Mouse (Mus musculus): ENCODE measurements around the gene Mdfic. TPM values are rescaled to one million over a fixed set of nuclear protein-coding genes. Genes with fewer than 3 reads are reported as not detected.

The Mdfic gene
- total and polyA plus RNA-seq, 2 experiments: 6.4 to 14.5 TPM

- Histone ChIP-seq H3K27ac (replicated peaks; ENCODE audit: insufficient read depth, low read depth, low read length) (no peak overlapping the region), H3K36me3 (ENCODE audit: control insufficient read depth, insufficient read depth, low read length) (peaks cover 9% of the 10 kb centered on the region; the same call in 1 of the 2 replicates), H3K27me3 (ENCODE audit: control insufficient read depth, insufficient read depth, low read length) (no peaks in the 10 kb centered on the region), H3K79me2 (ENCODE audit: control insufficient read depth, insufficient read depth, low read length) (no peaks in the 10 kb centered on the region; the same call in 1 of the 2 replicates), H3K9ac (ENCODE audit: low read depth, low read length) (no peak overlapping the region), H3K4me1 (ENCODE audit: control insufficient read depth, insufficient read depth, low read length) (peaks cover 7% of the 10 kb centered on the region), H3K4me3 (ENCODE audit: insufficient read depth, low read depth, low read length) (no peak overlapping the region)
- no peak for TF ChIP-seq POLR2A (IDR thresholded peaks at IDR 0.05; ENCODE audit: extremely low read depth, insufficient read depth, low read length)
- no peak for TF ChIP-seq CTCF (IDR thresholded peaks at IDR 0.05; ENCODE audit: low read depth, low read length)
- 87% methylated on average over 5 of the region's 5 CpGs for WGBS
- DNase-seq (ENCODE audit: extremely low read depth, low read depth, low spot score): no peak
Observed at GRCm38 (mm10) chr6:15747396-15748155, 27.1 kb downstream of the Mdfic start.

DNA sequence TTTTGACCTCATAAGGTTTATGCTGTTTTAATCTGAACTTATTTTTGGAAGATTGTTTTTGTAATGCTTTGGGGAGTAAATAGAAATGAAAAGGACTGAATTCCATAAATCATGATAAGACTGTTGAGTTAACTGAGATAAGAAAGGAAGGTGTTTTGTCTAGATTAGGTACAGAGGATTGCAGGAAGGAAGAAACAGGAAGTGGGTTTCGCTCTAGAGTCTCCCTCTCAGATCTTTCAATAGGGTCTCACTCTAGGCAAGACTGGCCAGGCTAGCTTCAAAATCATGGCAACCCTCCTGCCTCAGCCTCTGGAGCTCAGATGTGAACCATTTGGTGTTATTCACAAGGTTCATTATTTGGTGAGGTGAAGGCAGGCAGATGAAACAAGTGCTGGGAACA is 27.8 kb downstream of the Mdfic start:
- WGBS: 93% methylated on average over 1 of the region's 1 CpGs
- H3K79me2 ChIP-seq (ENCODE audit: control insufficient read depth, insufficient read depth, low read length): no peaks in the 10 kb centered on the region; the same call in 1 of the 2 replicates
- DNase-seq (ENCODE audit: extremely low read depth, low read depth, low spot score): no peak
- TF ChIP-seq CTCF (IDR thresholded peaks at IDR 0.05; ENCODE audit: low read depth, low read length): no peak
- TF ChIP-seq POLR2A (IDR thresholded peaks at IDR 0.05; ENCODE audit: extremely low read depth, insufficient read depth, low read length): no peak
- no peak overlapping the region for H3K27ac ChIP-seq (replicated peaks; ENCODE audit: insufficient read depth, low read depth, low read length)
- H3K9ac ChIP-seq (ENCODE audit: low read depth, low read length): no peak overlapping the region
- H3K36me3 ChIP-seq (ENCODE audit: control insufficient read depth, insufficient read depth, low read length): peaks cover 5% of the 10 kb centered on the region; the same call in 1 of the 2 replicates
- no peaks in the 10 kb centered on the region for H3K27me3 ChIP-seq (ENCODE audit: control insufficient read depth, insufficient read depth, low read length)
- H3K4me3 ChIP-seq (ENCODE audit: insufficient read depth, low read depth, low read length): no peak overlapping the region
- peaks cover 7% of the 10 kb centered on the region for H3K4me1 ChIP-seq (ENCODE audit: control insufficient read depth, insufficient read depth, low read length)

GRCm38 (mm10) chr6:15748943-15749342 is 28.5 kb downstream of the Mdfic start:
- Histone ChIP-seq H3K9ac (ENCODE audit: low read depth, low read length) (no peak overlapping the region), H3K36me3 (ENCODE audit: control insufficient read depth, insufficient read depth, low read length) (peaks cover 2% of the 10 kb centered on the region; the same call in 1 of the 2 replicates), H3K4me3 (ENCODE audit: insufficient read depth, low read depth, low read length) (no peak overlapping the region), H3K4me1 (ENCODE audit: control insufficient read depth, insufficient read depth, low read length) (peaks cover 7% of the 10 kb centered on the region), H3K27ac (replicated peaks; ENCODE audit: insufficient read depth, low read depth, low read length) (no peak overlapping the region), H3K27me3 (ENCODE audit: control insufficient read depth, insufficient read depth, low read length) (no peaks in the 10 kb centered on the region), H3K79me2 (ENCODE audit: control insufficient read depth, insufficient read depth, low read length) (no peaks in the 10 kb centered on the region; the same call in 1 of the 2 replicates)
- no peak for DNase-seq (ENCODE audit: extremely low read depth, low read depth, low spot score)
- 92% methylated on average over 2 of the region's 2 CpGs for WGBS
- TF ChIP-seq CTCF (IDR thresholded peaks at IDR 0.05; ENCODE audit: low read depth, low read length) (no peak), POLR2A (IDR thresholded peaks at IDR 0.05; ENCODE audit: extremely low read depth, insufficient read depth, low read length) (no peak)

DNA sequence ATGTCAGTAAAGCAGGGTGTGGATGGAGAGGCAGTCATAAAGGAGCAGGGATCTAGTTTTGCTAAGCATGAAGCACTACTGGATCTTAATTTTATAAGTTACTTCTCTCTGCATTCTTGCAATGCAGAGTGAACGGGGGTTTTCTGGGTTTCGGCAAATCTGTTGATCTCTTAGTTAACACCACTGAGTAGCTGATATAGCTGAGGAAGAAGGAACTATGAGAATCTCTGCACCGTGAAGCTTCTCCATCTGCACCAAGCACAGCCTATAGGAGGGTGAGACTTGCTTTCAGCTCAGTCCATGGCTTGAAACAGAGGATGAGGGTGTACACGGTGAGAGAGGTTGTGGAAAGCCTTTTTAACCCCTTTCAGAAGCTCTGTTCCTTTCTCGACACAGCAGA is 29.6 kb downstream of the Mdfic start:
- H3K27me3 ChIP-seq (ENCODE audit: control insufficient read depth, insufficient read depth, low read length): no peaks in the 10 kb centered on the region

GRCm38 (mm10) chr6:15751375-15751774 is 30.9 kb downstream of the Mdfic start:
- H3K4me3 ChIP-seq (ENCODE audit: insufficient read depth, low read depth, low read length): no peak overlapping the region
- no peaks in the 10 kb centered on the region; the same call in 1 of the 2 replicates for H3K79me2 ChIP-seq (ENCODE audit: control insufficient read depth, insufficient read depth, low read length)
- no peak overlapping the region for H3K9ac ChIP-seq (ENCODE audit: low read depth, low read length)
- WGBS: 28% methylated on average over 2 of the region's 2 CpGs
- no peak for TF ChIP-seq POLR2A (IDR thresholded peaks at IDR 0.05; ENCODE audit: extremely low read depth, insufficient read depth, low read length)
- H3K36me3 ChIP-seq (ENCODE audit: control insufficient read depth, insufficient read depth, low read length): peaks cover 1% of the 10 kb centered on the region; the same call in 1 of the 2 replicates
- peaks cover 7% of the 10 kb centered on the region for H3K4me1 ChIP-seq (ENCODE audit: control insufficient read depth, insufficient read depth, low read length)
- peak; percentile 85 for DNase-seq (ENCODE audit: extremely low read depth, low read depth, low spot score)
- no peaks in the 10 kb centered on the region for H3K27me3 ChIP-seq (ENCODE audit: control insufficient read depth, insufficient read depth, low read length)
- H3K27ac ChIP-seq (replicated peaks; ENCODE audit: insufficient read depth, low read depth, low read length): no peak overlapping the region

More for the DNA sequence above, 29.6 kb downstream of the Mdfic start:
- Histone ChIP-seq H3K9ac (ENCODE audit: low read depth, low read length) (no peak overlapping the region), H3K4me3 (ENCODE audit: insufficient read depth, low read depth, low read length) (no peak overlapping the region), H3K36me3 (ENCODE audit: control insufficient read depth, insufficient read depth, low read length) (peaks cover 1% of the 10 kb centered on the region; the same call in 1 of the 2 replicates), H3K27ac (replicated peaks; ENCODE audit: insufficient read depth, low read depth, low read length) (no peak overlapping the region), H3K79me2 (ENCODE audit: control insufficient read depth, insufficient read depth, low read length) (no peaks in the 10 kb centered on the region; the same call in 1 of the 2 replicates), H3K4me1 (ENCODE audit: control insufficient read depth, insufficient read depth, low read length) (peaks cover 7% of the 10 kb centered on the region)
- no peak for DNase-seq (ENCODE audit: extremely low read depth, low read depth, low spot score)
- TF ChIP-seq CTCF (IDR thresholded peaks at IDR 0.05; ENCODE audit: low read depth, low read length): no peak
- no peak for TF ChIP-seq POLR2A (IDR thresholded peaks at IDR 0.05; ENCODE audit: extremely low read depth, insufficient read depth, low read length)
- WGBS: 90% methylated on average over 5 of the region's 5 CpGs

- H3K27me3 ChIP-seq (ENCODE audit: control insufficient read depth, insufficient read depth, low read length): no peaks in the 10 kb centered on the region
- no peak overlapping the region for H3K9ac ChIP-seq (ENCODE audit: low read depth, low read length)
- H3K79me2 ChIP-seq (ENCODE audit: control insufficient read depth, insufficient read depth, low read length): no peaks in the 10 kb centered on the region; the same call in 1 of the 2 replicates
- H3K36me3 ChIP-seq (ENCODE audit: control insufficient read depth, insufficient read depth, low read length): peaks cover 1% of the 10 kb centered on the region; the same call in 1 of the 2 replicates
- H3K4me3 ChIP-seq (ENCODE audit: insufficient read depth, low read depth, low read length): no peak overlapping the region
- WGBS: 44% methylated on average over 5 of the region's 5 CpGs
- peaks cover 7% of the 10 kb centered on the region for H3K4me1 ChIP-seq (ENCODE audit: control insufficient read depth, insufficient read depth, low read length)
- DNase-seq (ENCODE audit: extremely low read depth, low read depth, low spot score): peak; percentile 66
- TF ChIP-seq POLR2A (IDR thresholded peaks at IDR 0.05; ENCODE audit: extremely low read depth, insufficient read depth, low read length): no peak
- no peak for TF ChIP-seq CTCF (IDR thresholded peaks at IDR 0.05; ENCODE audit: low read depth, low read length)
- no peak overlapping the region for H3K27ac ChIP-seq (replicated peaks; ENCODE audit: insufficient read depth, low read depth, low read length)
Observed at GRCm38 (mm10) chr6:15752160-15752559, 31.7 kb downstream of the Mdfic start.

Measured in liver, adult 2 months (tissue).